ENCODE assay signal across 9 mouse cellular contexts in genomic region chr12:83424086-83424719, GRCm38 (mm10).
DNase-seq lines count a peak whose midpoint lies in the region; ATAC-seq and TF ChIP-seq lines count a peak whose summit lies in the region.
"Had no signal": no experiment of that assay in that cellular context is flagged by ENCODE, and none has a peak within 500 bp of the region (broad histone marks: within the 10 kb centered on the region; RNA-seq: fewer than 3 reads in every experiment).

No protein-coding gene starts in this region.

- H3K36me3 ChIP-seq in hindbrain, postnatal 0 days (ENCODE audit: insufficient read depth, low read length) = no peaks in the 10 kb centered on the region
- H3K36me3 ChIP-seq in hindbrain, embryonic 12.5 days = no peaks in the 10 kb centered on the region
- no peaks in the 10 kb centered on the region for H3K36me3 ChIP-seq in midbrain, embryonic 12.5 days

- 66% methylated on average over 12 of the region's 12 CpGs for WGBS in hindbrain, postnatal 0 days
- whole genome bisulfite sequencing in hindbrain, embryonic 12.5 days = 77% methylated on average over 12 of the region's 12 CpGs
- WGBS in midbrain, embryonic 12.5 days = 81% methylated on average over 12 of the region's 12 CpGs

- H3K4me2 ChIP-seq in hindbrain, postnatal 0 days (ENCODE audit: low read depth, low read length) = no peak overlapping the region
- H3K4me2 ChIP-seq in hindbrain, embryonic 12.5 days (replicated peaks) = no peak overlapping the region
- H3K4me2 ChIP-seq in midbrain, embryonic 12.5 days (replicated peaks) = no peak overlapping the region

- no peaks in the 10 kb centered on the region for H3K9me3 ChIP-seq in hindbrain, postnatal 0 days (ENCODE audit: low read length)
- H3K9me3 ChIP-seq in hindbrain, embryonic 12.5 days (replicated peaks) = no peaks in the 10 kb centered on the region
- H3K9me3 ChIP-seq in midbrain, embryonic 12.5 days = no peaks in the 10 kb centered on the region

- peak overlapping the region; percentile 21; the same call in 1 of the 2 replicates for H3K27ac ChIP-seq in hindbrain, postnatal 0 days
- no peak overlapping the region for H3K27ac ChIP-seq in hindbrain, embryonic 12.5 days
- peak overlapping the region; percentile 54 for H3K27ac ChIP-seq in midbrain, embryonic 12.5 days (replicated peaks)

- intact Hi-C loops in left cerebral cortex, postnatal 10 days (cut with DNase I) = no loop called here

- peak; percentile 19; the same call in 1 of the 2 replicates for TF ChIP-seq CTCF in hindbrain, postnatal 0 days (IDR thresholded peaks at IDR 0.05; ENCODE audit: low read depth)

- H3K4me3 ChIP-seq in hindbrain, postnatal 0 days (ENCODE audit: low read length) = no peak overlapping the region
- no peak overlapping the region for H3K4me3 ChIP-seq in hindbrain, embryonic 12.5 days
- H3K4me3 ChIP-seq in midbrain, embryonic 12.5 days = no peak overlapping the region

- no peak for ATAC-seq in hindbrain, postnatal 0 days
- ATAC-seq in hindbrain, embryonic 12.5 days (ENCODE audit: low FRiP score) = no peak
- peak; percentile 74 for ATAC-seq in erythroblast, adult 5-6 weeks (replicated peaks; ENCODE audit: low FRiP score, poor library complexity, severe bottlenecking)
- ATAC-seq in midbrain, embryonic 12.5 days (ENCODE audit: low FRiP score, low read depth) = no peak
- no peak for ATAC-seq in inflammation-experienced regulatory T-cells, adult 6 months
- ATAC-seq: lung, postnatal 0 days had no signal

- no peaks in the 10 kb centered on the region for H3K27me3 ChIP-seq in hindbrain, postnatal 0 days (ENCODE audit: insufficient read depth, low read length)
- no peaks in the 10 kb centered on the region for H3K27me3 ChIP-seq in hindbrain, embryonic 12.5 days
- H3K27me3 ChIP-seq in midbrain, embryonic 12.5 days = no peaks in the 10 kb centered on the region

- DNase-seq in hindbrain, postnatal 0 days (ENCODE audit: low spot score) = no peak
- DNase-seq in adrenal gland, postnatal 10 days = peak; percentile 83
- DNase-seq in left cerebral cortex, postnatal 10 days (ENCODE audit: extremely low spot score in 1 of 2, low spot score in 2 of 2) = no peak
- DNase-seq in yolk sac, embryonic 10.5 days (ENCODE audit: low spot score) = no peak

- no peaks in the 10 kb centered on the region; the same call in 1 of the 2 replicates for H3K4me1 ChIP-seq in hindbrain, postnatal 0 days (ENCODE audit: insufficient read depth, low read length)
- H3K4me1 ChIP-seq in hindbrain, embryonic 12.5 days = peaks cover 14% of the 10 kb centered on the region; the same call in 1 of the 2 replicates
- peaks cover 17% of the 10 kb centered on the region; the same call in 1 of the 2 replicates for H3K4me1 ChIP-seq in midbrain, embryonic 12.5 days

- H3K9ac ChIP-seq in hindbrain, postnatal 0 days (replicated peaks; ENCODE audit: low read length) = no peak overlapping the region
- H3K9ac ChIP-seq in hindbrain, embryonic 12.5 days = no peak overlapping the region
- H3K9ac ChIP-seq in midbrain, embryonic 12.5 days (replicated peaks) = no peak overlapping the region
